ENCODE assay signal across 13 mouse cellular contexts in the genomic region with DNA sequence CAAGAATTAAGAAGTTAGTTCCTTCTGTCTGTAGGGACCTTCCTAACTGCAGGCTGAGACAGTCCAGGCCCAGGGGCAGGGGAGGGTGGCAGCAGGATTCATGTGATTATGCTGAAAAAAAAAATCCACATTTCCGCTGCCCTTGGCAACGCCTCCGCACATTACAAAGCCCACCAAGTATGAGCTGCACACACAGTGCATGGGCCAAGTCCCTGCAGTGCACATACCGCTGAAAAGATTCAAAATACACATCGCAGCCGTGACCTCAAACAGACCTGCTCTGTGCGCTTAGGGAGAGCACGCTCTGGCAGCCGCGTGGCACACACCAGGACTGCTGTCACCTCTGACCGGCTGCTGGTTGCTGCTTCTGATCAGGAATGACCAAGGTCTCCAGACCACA.
DNase-seq lines count a peak whose midpoint lies in the region; ATAC-seq lines count a peak whose summit lies in the region.
"Had no signal": no experiment of that assay in that cellular context is flagged by ENCODE, and none has a peak within 500 bp of the region (broad histone marks: within the 10 kb centered on the region; RNA-seq: fewer than 3 reads in every experiment).

No protein-coding gene starts in this region.

- H3K4me2 ChIP-seq in heart, embryonic 12.5 days, result no peak overlapping the region
- H3K4me2 ChIP-seq in forebrain, embryonic 14.5 days (ENCODE audit: low read length), result no peak overlapping the region
- H3K4me2 ChIP-seq in neural tube, embryonic 15.5 days, result no peak overlapping the region
- no peak overlapping the region for H3K4me2 ChIP-seq in liver, embryonic 12.5 days

- ATAC-seq in heart, embryonic 12.5 days (ENCODE audit: insufficient number of reproducible peaks, low FRiP score), result no peak
- ATAC-seq in forebrain, embryonic 14.5 days, result no peak
- no peak for ATAC-seq in neural tube, embryonic 15.5 days (ENCODE audit: low FRiP score)
- no peak for ATAC-seq in liver, embryonic 12.5 days
- ATAC-seq: inflammation-experienced regulatory T-cells, adult 6 months had no signal

- no peak overlapping the region for H3K4me3 ChIP-seq in heart, embryonic 12.5 days
- H3K4me3 ChIP-seq in forebrain, embryonic 14.5 days (ENCODE audit: low read depth, low read length), result no peak overlapping the region
- no peak overlapping the region for H3K4me3 ChIP-seq in limb, embryonic 10.5 days
- H3K4me3 ChIP-seq in neural tube, embryonic 15.5 days (replicated peaks), result no peak overlapping the region
- H3K4me3 ChIP-seq in liver, embryonic 12.5 days, result no peak overlapping the region

- no peak for DNase-seq in heart, postnatal 25 days (ENCODE audit: low spot score)
- peak; percentile 36 for DNase-seq in forebrain, embryonic 14.5 days (ENCODE audit: low spot score)
- no peak for DNase-seq in limb, embryonic 10.5 days (ENCODE audit: low spot score)
- no peak for DNase-seq in adrenal gland, postnatal 4 days (ENCODE audit: low spot score in 2 of 2)
- DNase-seq in kidney, postnatal 10 days, result no peak
- DNase-seq: adrenal gland, postnatal 10 days; cerebellum, adult 18-20 months; layer of hippocampus, adult 9-11 months; thymus, postnatal 4 days had no signal

- intact Hi-C loops in heart, postnatal 25 days (cut with DNase I), result no loop called here

- H3K9ac ChIP-seq in heart, embryonic 12.5 days, result no peak overlapping the region
- H3K9ac ChIP-seq in forebrain, embryonic 14.5 days (ENCODE audit: low read length), result no peak overlapping the region
- no peak overlapping the region for H3K9ac ChIP-seq in neural tube, embryonic 15.5 days (replicated peaks)
- no peak overlapping the region for H3K9ac ChIP-seq in liver, embryonic 12.5 days

- peaks cover 6% of the 10 kb centered on the region; the same call in 1 of the 2 replicates for H3K36me3 ChIP-seq in heart, embryonic 12.5 days
- H3K36me3 ChIP-seq in forebrain, embryonic 14.5 days (ENCODE audit: control insufficient read depth, insufficient read depth, low read length), result no peaks in the 10 kb centered on the region
- H3K36me3 ChIP-seq in limb, embryonic 10.5 days, result no peaks in the 10 kb centered on the region; the same call in 1 of the 2 replicates
- H3K36me3 ChIP-seq in neural tube, embryonic 15.5 days, result no peaks in the 10 kb centered on the region
- H3K36me3 ChIP-seq in liver, embryonic 12.5 days, result no peaks in the 10 kb centered on the region

- WGBS in heart, embryonic 12.5 days, result 81% methylated on average over 11 of the region's 11 CpGs
- WGBS in forebrain, embryonic 14.5 days, result 54% methylated on average over 11 of the region's 11 CpGs
- 95% methylated on average over 11 of the region's 11 CpGs for WGBS in limb, embryonic 10.5 days
- WGBS in neural tube, embryonic 15.5 days, result 39% methylated on average over 11 of the region's 11 CpGs
- 83% methylated on average over 11 of the region's 11 CpGs for WGBS in liver, embryonic 12.5 days (ENCODE audit: insufficient replicate concordance)

- 0 out of 2 replicates have a peak overlapping the region, but pooled peaks have one; percentile 6 for H3K27ac ChIP-seq in heart, embryonic 12.5 days (ENCODE audit: poor library complexity, severe bottlenecking)
- H3K27ac ChIP-seq in forebrain, embryonic 14.5 days (ENCODE audit: low read depth, low read length), result peak overlapping the region; percentile 67
- H3K27ac ChIP-seq in limb, embryonic 10.5 days, result peak overlapping the region; percentile 81
- peak overlapping the region; percentile 42 for H3K27ac ChIP-seq in neural tube, embryonic 15.5 days (replicated peaks)
- H3K27ac ChIP-seq in liver, embryonic 12.5 days, result no peak overlapping the region

- H3K9me3 ChIP-seq in heart, embryonic 12.5 days (replicated peaks), result no peaks in the 10 kb centered on the region
- no peaks in the 10 kb centered on the region for H3K9me3 ChIP-seq in forebrain, embryonic 14.5 days (replicated peaks; ENCODE audit: control insufficient read depth, low read length)
- H3K9me3 ChIP-seq in limb, embryonic 10.5 days (replicated peaks), result no peaks in the 10 kb centered on the region
- no peaks in the 10 kb centered on the region for H3K9me3 ChIP-seq in neural tube, embryonic 15.5 days (replicated peaks)
- no peaks in the 10 kb centered on the region for H3K9me3 ChIP-seq in liver, embryonic 12.5 days (replicated peaks)

- no peaks in the 10 kb centered on the region for H3K27me3 ChIP-seq in heart, embryonic 12.5 days (replicated peaks)
- H3K27me3 ChIP-seq in forebrain, embryonic 14.5 days (replicated peaks; ENCODE audit: control insufficient read depth, insufficient read depth, low read length), result no peaks in the 10 kb centered on the region
- H3K27me3 ChIP-seq in limb, embryonic 10.5 days (ENCODE audit: low read depth, poor library complexity, severe bottlenecking), result 0 out of 2 replicates have a peak, but pooled peaks cover 18% of the 10 kb centered on the region
- H3K27me3 ChIP-seq in neural tube, embryonic 15.5 days (replicated peaks), result no peaks in the 10 kb centered on the region
- peaks cover 10% of the 10 kb centered on the region; the same call in 1 of the 2 replicates for H3K27me3 ChIP-seq in liver, embryonic 12.5 days (replicated peaks)

- H3K4me1 ChIP-seq in heart, embryonic 12.5 days (replicated peaks), result peaks cover 69% of the 10 kb centered on the region
- H3K4me1 ChIP-seq in forebrain, embryonic 14.5 days (ENCODE audit: control insufficient read depth, insufficient read depth, low read length), result peaks cover 26% of the 10 kb centered on the region
- H3K4me1 ChIP-seq in limb, embryonic 10.5 days, result peaks cover 99% of the 10 kb centered on the region
- H3K4me1 ChIP-seq in neural tube, embryonic 15.5 days, result peaks cover 34% of the 10 kb centered on the region
- peaks cover 4% of the 10 kb centered on the region; the same call in 1 of the 2 replicates for H3K4me1 ChIP-seq in liver, embryonic 12.5 days
